Mouse (Mus musculus) limb, embryonic 15.5 days (tissue): ENCODE measurements at regions not wholly inside any gene's neighbourhood (a gene's known extent, or its start where the extent isn't known, plus 50 kb on each side); places are given as distances from the start of the nearest gene placed in this dataset.

Source experiments
- ATAC-seq: fragments of 200-750 bp; cut with Nextera tagmentation; 2 replicates; pipeline ENCODE4 v1.8.0; 2017; ENCODE audit warnings: low read depth, moderate TSS enrichment; ENCODE audit not compliant: insufficient number of reproducible peaks, low FRiP score, low TSS enrichment
- H3K27ac ChIP-seq: fragments of 300-500 bp; sonication (generic); 2 replicates; pipeline ENCODE4 v1.5.1; 2015; ENCODE audit warnings: moderate library complexity, mild to moderate bottlenecking, inconsistent platforms
- H3K27me3 ChIP-seq: fragments of 300-500 bp; sonication (generic); 2 replicates; pipeline ENCODE4 v1.6.1; 2015; ENCODE audit warnings: inconsistent platforms
- H3K36me3 ChIP-seq: fragments of 300-500 bp; sonication (generic); 2 replicates; pipeline ENCODE4 v1.6.1; 2015; ENCODE audit warnings: inconsistent platforms
- H3K4me1 ChIP-seq: fragments of 300-500 bp; sonication (generic); 2 replicates; pipeline ENCODE4 v1.6.1; 2015; ENCODE audit warnings: inconsistent platforms
- H3K4me2 ChIP-seq: fragments of 300-500 bp; sonication (generic); 2 replicates; pipeline ENCODE4 v1.6.1; 2015; ENCODE audit warnings: mild to moderate bottlenecking, inconsistent platforms
- H3K4me3 ChIP-seq: fragments of 300-500 bp; sonication (generic); 2 replicates; pipeline ENCODE4 v1.5.1; 2015; ENCODE audit warnings: mild to moderate bottlenecking, inconsistent platforms
- H3K9ac ChIP-seq: fragments of 300-500 bp; sonication (generic); 2 replicates; pipeline ENCODE4 v1.6.1; 2015; ENCODE audit warnings: inconsistent platforms
- H3K9me3 ChIP-seq: fragments of 300-500 bp; sonication (generic); 2 replicates; pipeline ENCODE4 v1.6.1; 2016; ENCODE audit warnings: inconsistent platforms
- WGBS: fragments of 180-500 bp; shearing (Covaris S2); methylation state at CpG from one replicate; pipeline ENCODE4 v1.1.7; 2015; 5-methylcytosine and 5-hydroxymethylcytosine counted together

DNA sequence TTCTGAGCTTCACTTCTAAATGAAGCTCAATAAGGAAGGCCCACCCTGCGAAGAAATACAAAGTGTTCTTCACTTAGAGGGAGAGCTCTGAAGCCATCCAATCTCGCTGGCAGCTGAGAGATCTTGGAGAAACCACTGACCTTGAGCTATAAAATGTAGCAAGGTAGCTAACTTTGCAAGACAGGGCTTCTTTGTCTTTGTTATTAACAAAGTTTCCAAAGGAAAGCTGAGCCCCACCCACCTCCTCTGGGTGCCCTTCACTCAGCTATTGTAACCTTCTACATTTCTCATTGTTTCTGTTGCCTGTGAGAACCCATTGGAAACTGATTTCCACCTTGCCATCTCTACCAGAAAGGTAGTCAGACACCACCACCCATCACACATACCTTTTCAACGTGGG, 57.2 kb upstream of the Usp9x start:
- WGBS, result 68% methylated on average over 3 of the region's 3 CpGs
- Histone ChIP-seq H3K27me3 (no peaks in the 10 kb centered on the region), H3K4me3 (no peak overlapping the region), H3K27ac (no peak overlapping the region), H3K4me2 (no peak overlapping the region), H3K4me1 (no peaks in the 10 kb centered on the region), H3K9ac (no peak overlapping the region), H3K36me3 (no peaks in the 10 kb centered on the region), H3K9me3 (no peaks in the 10 kb centered on the region)
- ATAC-seq, result no peak

DNA sequence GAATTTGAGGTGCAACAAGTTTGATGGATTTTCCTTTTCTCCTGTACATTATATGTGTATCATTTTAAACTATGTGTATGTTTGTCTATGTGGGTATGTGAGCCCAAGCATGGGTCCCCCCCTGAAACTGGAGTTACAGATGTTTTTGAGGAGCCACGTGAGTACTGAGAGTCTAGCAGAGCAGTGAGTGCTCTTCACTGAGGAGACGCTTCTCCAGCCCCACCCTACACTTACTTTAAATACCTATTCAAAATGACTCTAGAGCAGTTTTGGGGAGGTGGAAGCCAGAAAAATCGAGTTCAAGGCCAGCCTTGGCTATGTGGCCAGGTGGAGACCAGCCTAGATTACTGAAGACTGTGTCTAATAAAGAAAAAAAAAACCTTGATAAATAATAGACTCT, 58.2 kb upstream of the Usp9x start:
- Histone ChIP-seq H3K27ac (no peak overlapping the region), H3K4me2 (no peak overlapping the region), H3K36me3 (no peaks in the 10 kb centered on the region), H3K9ac (no peak overlapping the region), H3K4me3 (no peak overlapping the region), H3K27me3 (no peaks in the 10 kb centered on the region), H3K9me3 (no peaks in the 10 kb centered on the region), H3K4me1 (no peaks in the 10 kb centered on the region)
- 70% methylated on average over 3 of the region's 3 CpGs for WGBS
- ATAC-seq, result no peak

DNA sequence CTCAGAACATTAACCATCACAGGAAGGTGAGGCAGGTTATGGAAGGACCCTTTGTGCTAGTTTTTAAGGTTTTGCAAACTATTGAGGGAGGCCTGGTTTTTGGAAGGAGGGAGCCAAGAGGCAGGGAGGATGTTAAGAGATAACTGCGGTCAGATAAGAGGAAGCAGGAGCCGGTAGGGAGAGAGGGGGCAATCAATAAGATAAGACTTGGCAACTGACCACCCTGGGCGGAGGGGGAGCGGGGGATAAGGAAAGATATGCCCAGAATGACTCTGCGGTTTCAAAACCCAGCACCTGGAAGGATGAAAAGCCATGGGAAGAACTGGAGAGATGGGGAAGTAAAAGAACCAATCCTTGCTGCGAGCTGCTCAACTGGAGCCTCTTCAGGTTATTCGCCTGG, 80.5 kb upstream of the Usp9x start:
- 77% methylated on average over 7 of the region's 7 CpGs for WGBS
- Histone ChIP-seq H3K4me3 (no peak overlapping the region), H3K27me3 (no peaks in the 10 kb centered on the region), H3K27ac (no peak overlapping the region), H3K36me3 (no peaks in the 10 kb centered on the region), H3K9ac (no peak overlapping the region), H3K4me1 (no peaks in the 10 kb centered on the region), H3K4me2 (no peak overlapping the region), H3K9me3 (no peaks in the 10 kb centered on the region)
- ATAC-seq, result no peak

DNA sequence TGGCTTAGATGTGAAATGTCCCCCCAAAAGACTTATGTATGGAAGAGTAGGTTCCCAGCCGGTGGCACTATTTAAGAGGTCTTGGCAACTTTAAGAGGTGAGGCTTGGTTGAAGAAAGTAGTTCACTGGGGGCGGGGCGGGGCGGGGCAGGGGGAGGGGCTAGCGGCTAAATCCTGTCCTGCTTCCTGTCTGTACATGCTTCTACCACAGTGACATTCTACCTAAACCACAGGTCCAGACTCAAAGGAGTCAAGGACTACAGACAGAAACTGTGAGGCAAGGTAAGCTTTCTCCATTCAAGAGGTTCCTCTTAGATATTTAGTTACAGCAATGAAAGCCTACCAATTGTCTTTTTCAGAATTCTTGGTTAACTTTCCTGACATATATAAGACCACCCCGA, 93.6 kb upstream of the Usp9x start:
- Histone ChIP-seq H3K4me2 (no peak overlapping the region), H3K27me3 (no peaks in the 10 kb centered on the region), H3K36me3 (no peaks in the 10 kb centered on the region), H3K9ac (no peak overlapping the region), H3K27ac (no peak overlapping the region), H3K4me3 (no peak overlapping the region), H3K9me3 (no peaks in the 10 kb centered on the region), H3K4me1 (no peaks in the 10 kb centered on the region)
- ATAC-seq, result no peak
- WGBS, result 64% methylated on average over 6 of the region's 6 CpGs

DNA sequence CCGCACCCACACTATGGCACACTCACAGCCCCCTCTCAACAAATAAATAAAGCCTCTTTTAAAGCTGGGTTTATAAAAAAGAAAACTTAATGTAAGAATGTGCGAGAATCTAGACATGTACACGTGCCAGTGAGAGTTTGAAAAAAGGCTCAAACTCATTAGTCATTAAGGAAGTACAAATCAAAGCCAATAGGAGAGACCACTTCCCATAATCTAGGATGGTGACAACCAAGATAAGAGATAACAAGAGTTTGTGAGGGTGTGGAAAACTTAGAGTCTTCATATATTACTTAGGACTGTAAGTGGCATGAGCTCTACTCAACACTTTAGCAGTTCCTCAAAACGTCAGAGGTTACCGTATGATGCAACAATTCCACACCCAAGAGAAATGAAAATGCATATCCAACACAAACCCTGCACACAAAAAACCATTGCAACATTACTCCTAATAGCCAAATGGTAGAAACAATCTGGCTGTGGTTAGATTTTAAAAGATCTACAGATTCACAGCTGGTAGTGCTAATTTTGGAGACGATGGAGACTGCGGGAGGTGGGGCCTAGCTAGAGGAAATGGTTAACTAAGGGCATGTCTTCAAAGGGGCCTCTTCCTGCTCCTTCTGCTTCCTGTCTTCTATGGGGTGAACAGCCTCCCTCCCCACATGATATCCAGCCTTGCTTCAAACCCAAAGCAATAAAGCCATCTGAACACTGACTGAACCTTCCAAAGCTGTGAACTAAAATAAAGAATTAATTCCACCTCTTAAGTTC, 102.1 kb upstream of the Usp9x start:
- Histone ChIP-seq H3K4me1 (no peaks in the 10 kb centered on the region), H3K36me3 (no peaks in the 10 kb centered on the region), H3K27me3 (no peaks in the 10 kb centered on the region), H3K4me2 (no peak overlapping the region), H3K9ac (no peak overlapping the region), H3K9me3 (no peaks in the 10 kb centered on the region), H3K27ac (no peak overlapping the region), H3K4me3 (no peak overlapping the region)
- 82% methylated on average over 7 of the region's 7 CpGs for WGBS
- no peak for ATAC-seq

DNA sequence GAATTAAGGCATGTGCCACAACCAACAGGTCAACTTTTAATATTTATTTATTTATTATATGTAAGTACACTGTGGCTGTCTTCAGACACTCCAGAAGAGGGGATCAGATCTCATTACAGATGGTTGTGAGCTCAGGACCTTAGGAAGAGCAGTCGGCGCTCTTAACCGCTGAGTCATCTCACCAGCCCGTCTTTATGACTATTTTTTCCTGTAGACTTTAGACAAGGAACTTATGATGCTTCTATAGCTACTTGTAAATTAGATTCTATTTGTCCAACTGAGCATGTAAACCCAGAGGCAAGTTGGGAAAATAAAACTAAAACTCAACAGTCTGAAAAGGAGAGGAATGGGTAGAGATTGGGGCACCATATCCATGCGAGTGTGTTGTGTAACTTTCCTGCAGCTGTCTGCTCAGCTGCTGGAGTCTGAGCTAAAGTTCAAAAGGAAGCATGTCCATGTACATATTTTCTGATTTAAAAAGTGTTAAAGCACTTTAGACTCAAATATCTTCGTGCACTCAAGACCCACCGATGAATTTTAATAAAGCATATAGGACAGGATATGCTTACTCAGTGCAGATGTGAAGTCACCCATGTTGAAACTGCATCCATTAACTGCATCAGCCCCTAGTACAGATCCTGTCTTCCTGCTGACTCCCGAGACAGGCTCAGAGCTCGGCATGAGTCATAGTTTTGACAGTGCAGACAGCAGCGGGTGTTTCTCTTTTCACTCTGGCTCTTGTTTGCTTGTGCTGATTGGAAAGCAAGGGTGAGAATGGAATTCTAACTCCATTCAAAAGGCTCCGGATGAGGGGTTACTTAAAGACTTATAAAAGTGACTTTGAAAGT, 111.6 kb upstream of the Usp9x start:
- Histone ChIP-seq H3K4me1 (no peaks in the 10 kb centered on the region), H3K9ac (no peak overlapping the region), H3K4me2 (no peak overlapping the region), H3K27ac (no peak overlapping the region), H3K4me3 (no peak overlapping the region), H3K36me3 (no peaks in the 10 kb centered on the region), H3K27me3 (no peaks in the 10 kb centered on the region), H3K9me3 (no peaks in the 10 kb centered on the region)
- ATAC-seq, result no peak
- 67% methylated on average over 11 of the region's 11 CpGs for WGBS

DNA sequence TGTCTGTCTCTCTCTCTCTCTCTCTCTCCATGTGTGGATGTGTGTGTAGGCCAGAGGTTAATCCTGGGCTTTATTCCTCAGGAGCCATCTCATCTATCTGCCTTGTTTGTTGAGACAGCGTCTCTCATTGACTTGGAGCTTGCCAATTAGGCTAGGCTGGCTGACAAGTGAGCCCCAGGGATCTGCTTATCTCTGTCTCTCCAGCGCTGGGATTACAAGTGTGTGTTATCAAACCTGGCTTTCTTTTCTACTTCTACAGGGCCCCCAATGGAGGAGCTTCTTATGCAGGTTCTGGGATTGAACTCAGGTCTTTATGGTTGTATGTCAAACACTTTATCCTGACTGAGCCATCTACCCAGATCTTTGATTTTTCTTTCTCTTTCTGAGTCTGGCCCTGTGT, 112.4 kb upstream of the Usp9x start:
- ATAC-seq, result no peak
- Histone ChIP-seq H3K9me3 (no peaks in the 10 kb centered on the region), H3K27ac (no peak overlapping the region), H3K4me2 (no peak overlapping the region), H3K36me3 (no peaks in the 10 kb centered on the region), H3K9ac (no peak overlapping the region), H3K27me3 (no peaks in the 10 kb centered on the region), H3K4me1 (no peaks in the 10 kb centered on the region), H3K4me3 (no peak overlapping the region)
- WGBS, result 69% methylated on average over 2 of the region's 2 CpGs

DNA sequence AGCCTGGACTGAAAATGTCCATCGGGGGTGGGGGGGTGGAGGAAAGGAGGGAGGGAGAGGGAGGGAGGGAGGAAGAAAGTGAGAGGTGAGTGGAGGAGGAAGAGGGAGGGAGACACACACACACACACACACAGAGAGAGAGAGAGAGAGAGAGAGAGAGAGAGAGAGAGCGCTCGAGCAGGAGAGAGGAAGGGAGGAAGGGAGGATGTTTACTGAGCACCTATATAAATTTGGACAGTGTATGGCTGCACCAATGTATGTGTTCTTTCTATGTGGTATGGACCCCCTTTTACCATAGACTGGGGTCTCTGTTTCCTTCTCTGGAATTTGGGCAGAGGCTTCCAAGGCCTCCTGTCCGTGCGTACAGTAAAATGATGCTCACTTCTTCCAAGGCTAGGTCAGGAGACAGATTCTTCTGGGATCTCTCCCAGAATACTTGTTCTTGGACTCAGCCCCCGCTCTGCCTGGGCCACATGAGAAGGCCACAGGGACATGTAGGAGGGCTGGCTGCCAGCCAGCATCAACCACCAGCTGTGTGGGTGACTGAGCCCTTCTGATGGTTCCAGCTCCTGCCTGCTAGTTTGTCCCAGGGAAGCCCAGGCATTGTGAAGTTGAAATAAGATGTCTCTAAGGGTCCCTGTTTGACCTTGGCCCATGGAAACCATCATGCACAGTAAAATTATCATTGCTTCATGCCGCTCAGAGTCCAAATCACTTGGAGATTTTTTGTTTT, 120.2 kb upstream of the Usp9x start:
- H3K4me1 ChIP-seq, result no peaks in the 10 kb centered on the region; the same call in 1 of the 2 replicates
- no peak overlapping the region for H3K27ac ChIP-seq
- 71% methylated on average over 6 of the region's 7 CpGs for WGBS
- no peak overlapping the region for H3K4me3 ChIP-seq
- no peaks in the 10 kb centered on the region for H3K36me3 ChIP-seq
- H3K4me2 ChIP-seq, result no peak overlapping the region
- no peaks in the 10 kb centered on the region for H3K9me3 ChIP-seq
- no peak overlapping the region for H3K9ac ChIP-seq
- no peaks in the 10 kb centered on the region for H3K27me3 ChIP-seq
- ATAC-seq, result no peak

DNA sequence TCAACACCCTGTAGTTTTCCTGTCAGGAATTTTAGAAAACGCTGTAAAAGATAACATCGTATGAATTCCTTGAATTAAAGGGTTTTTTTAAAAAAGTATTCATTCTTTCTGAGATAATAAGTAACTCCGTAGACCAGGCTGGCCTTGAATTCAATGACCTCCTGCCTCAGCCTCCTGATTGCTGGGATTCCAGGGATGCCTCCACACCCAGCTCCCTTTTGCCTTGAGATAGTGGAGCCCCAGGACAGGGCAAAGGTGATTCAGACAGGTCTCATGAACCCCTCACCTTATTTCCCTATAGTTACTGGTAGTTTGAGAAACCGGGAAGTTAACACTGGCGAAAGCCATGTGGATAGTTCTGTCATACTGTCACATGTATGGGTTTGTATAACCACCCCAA, 128.8 kb upstream of the Usp9x start:
- no peak for ATAC-seq
- H3K9me3 ChIP-seq, result no peaks in the 10 kb centered on the region
- H3K27me3 ChIP-seq, result no peaks in the 10 kb centered on the region
- H3K4me1 ChIP-seq, result no peaks in the 10 kb centered on the region
- 82% methylated on average over 5 of the region's 5 CpGs for WGBS
- no peak overlapping the region for H3K9ac ChIP-seq
- no peak overlapping the region for H3K4me3 ChIP-seq
- H3K4me2 ChIP-seq, result no peak overlapping the region
- no peak overlapping the region for H3K27ac ChIP-seq
- no peaks in the 10 kb centered on the region for H3K36me3 ChIP-seq

DNA sequence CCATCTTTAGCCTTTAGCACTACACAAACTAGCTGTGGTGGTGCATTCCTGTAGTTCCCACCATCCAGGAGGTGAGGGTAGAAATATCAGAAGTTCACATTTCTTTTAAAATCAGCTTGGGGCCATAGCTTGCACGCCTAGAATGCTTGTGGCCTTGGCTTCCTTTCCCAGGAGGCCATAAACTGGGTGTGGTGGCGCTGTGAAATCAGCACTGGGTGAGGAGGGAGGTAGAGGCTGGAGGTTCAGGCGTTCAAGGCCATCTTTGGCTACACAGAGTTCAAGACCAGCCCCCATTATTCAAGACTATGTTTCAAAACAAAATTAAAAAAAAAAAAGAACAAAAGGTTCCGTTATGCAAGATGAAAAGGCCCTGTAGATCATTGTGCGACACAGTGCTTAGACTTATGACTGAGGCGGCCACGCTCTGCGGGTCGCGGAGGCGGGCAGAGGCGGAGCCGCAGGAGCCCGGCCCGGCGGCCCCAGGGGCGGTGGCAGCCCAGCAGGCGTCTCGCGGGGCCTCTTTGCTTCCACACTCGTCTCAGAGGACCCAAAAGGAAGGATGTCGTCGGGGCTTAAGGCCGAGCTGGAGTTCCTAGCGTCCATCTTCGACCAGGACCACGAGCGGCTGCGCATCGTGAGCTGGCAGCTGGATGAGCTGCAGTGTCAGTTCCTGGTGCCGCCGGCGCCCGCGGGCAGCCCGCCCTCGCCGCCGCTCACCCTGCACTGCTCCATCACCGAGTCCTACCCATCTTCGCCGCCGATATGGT, 134.7 kb upstream of the Usp9x start:
- no peaks in the 10 kb centered on the region for H3K4me1 ChIP-seq
- ATAC-seq, result no peak
- 13% methylated on average over 42 of the region's 43 CpGs for WGBS

DNA sequence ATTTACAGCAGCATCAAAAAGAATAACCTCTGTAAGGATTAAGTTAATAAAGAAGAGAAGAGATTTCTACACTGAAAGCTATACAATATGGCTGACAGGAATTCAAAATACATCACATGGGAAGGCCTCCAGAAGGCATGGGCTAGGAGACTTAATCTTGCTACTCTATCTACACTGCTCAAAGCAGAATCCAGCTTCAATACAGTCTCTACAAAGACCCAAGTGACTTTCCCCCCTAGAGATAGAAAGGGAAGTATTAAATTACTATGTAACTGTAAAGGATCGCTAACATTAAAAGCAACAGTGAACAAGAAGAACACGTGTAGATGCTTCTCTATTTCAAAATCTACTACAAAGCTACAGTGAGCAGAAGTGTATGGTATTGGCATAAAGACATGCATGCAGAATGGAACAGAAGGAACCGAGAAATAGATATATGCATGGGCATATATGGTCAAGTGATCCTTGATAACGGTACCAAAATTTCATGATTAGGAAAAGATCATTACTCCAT, 137.9 kb upstream of the Usp9x start:
- Histone ChIP-seq H3K4me2 (no peak overlapping the region), H3K36me3 (no peaks in the 10 kb centered on the region), H3K27ac (no peak overlapping the region), H3K9me3 (no peaks in the 10 kb centered on the region), H3K27me3 (0 out of 2 replicates have a peak, but pooled peaks cover 11% of the 10 kb centered on the region), H3K9ac (no peak overlapping the region), H3K4me3 (no peak overlapping the region), H3K4me1 (no peaks in the 10 kb centered on the region)
- ATAC-seq, result no peak
- 85% methylated on average over 4 of the region's 4 CpGs for WGBS

More for the DNA sequence above, 134.7 kb upstream of the Usp9x start:
- Histone ChIP-seq H3K27ac (no peak overlapping the region), H3K9me3 (no peaks in the 10 kb centered on the region), H3K9ac (0 out of 2 replicates have a peak overlapping the region, but pooled peaks have one; percentile 23), H3K36me3 (no peaks in the 10 kb centered on the region), H3K27me3 (0 out of 2 replicates have a peak, but pooled peaks cover 11% of the 10 kb centered on the region), H3K4me2 (peak overlapping the region; percentile 59), H3K4me3 (peak overlapping the region; percentile 44)
